Mouse (Mus musculus) cortical plate, adult 2 months (tissue): ENCODE data around the gene Mmp17. TPM values are rescaled to one million over a fixed set of nuclear protein-coding genes. Genes with fewer than 3 reads are reported as not detected.

ENCODE experiments used
- H3K27ac ChIP-seq: fragments of 200-500 bp; 2 replicates; pipeline ENCODE4 v1.5.1; 2012; ENCODE audit warnings: low read length, control low read depth, inconsistent platforms; ENCODE audit not compliant: insufficient read depth
- H3K4me1 ChIP-seq: fragments of 200-500 bp; 2 replicates; pipeline ENCODE4 v1.6.1; 2011; ENCODE audit warnings: low read length; ENCODE audit not compliant: control insufficient read depth, insufficient read depth
- H3K4me3 ChIP-seq: fragments of 200-500 bp; 2 replicates; pipeline ENCODE4 v1.5.1; 2011; ENCODE audit warnings: mild to moderate bottlenecking, low read length, control low read depth; ENCODE audit not compliant: insufficient read depth
- CTCF ChIP-seq: fragments of 200-500 bp; IDR thresholded peaks from 2 replicates; pipeline ENCODE4 v1.5.1; 2011; ENCODE audit warnings: mild to moderate bottlenecking, control low read depth, low read length; ENCODE audit not compliant: insufficient read depth; ENCODE audit errors: extremely low read depth
- POLR2A ChIP-seq: fragments of 200-500 bp; IDR thresholded peaks from 2 replicates; pipeline ENCODE4 v1.6.1; 2011; ENCODE audit warnings: mild to moderate bottlenecking, low read length, control low read depth; ENCODE audit not compliant: insufficient read depth; ENCODE audit errors: extremely low read depth
- polyA plus RNA-seq: library from polyadenylated mRNA; depleted of rRNA; stranded (reverse); fragments of >200 nt; gene quantifications from 2 replicates; pipeline ENCODE4 v1.2.3, GENCODE M21; 2012; rRNA removed

Mmp17 gene
- 83.9 and 90.5 TPM in 2 replicates for polyA plus RNA-seq

DNA sequence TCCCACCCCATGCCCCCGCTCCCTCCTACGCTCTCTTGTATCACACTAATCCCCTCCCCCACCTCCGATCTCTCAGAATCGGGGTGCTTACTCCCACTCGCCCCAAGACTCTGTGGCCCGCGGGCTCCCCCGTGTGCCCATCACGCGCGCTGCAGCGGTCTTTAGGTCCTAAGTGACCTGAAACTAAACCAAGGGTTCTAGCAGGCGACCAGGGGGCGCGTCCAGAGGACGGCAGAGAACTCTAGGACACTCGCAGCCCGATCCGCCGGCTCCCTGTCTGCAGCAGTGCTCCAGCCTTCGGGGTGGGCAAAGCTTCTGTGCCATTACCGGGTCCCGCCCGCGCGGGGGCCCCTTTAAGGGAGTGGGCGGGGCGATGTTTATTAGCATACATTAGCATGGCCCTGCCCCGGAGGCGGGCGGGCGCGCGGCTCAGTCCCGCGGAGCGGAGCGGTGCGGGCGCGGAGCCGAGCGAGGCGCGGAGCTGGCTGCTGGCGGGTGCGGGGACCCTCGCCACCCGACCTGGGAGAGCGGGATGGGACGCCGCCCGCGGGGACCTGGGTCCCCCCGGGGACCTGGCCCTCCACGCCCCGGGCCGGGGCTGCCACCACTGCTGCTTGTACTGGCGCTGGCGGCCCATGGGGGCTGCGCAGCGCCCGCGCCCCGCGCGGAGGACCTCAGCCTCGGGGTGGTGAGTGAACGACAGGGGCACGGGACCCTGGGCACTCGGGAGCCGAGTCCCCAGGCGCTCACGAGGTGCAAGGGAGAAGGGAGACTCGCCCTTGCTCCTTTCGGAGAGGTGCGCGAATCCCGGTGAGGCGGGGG, at the start of gene Mmp17:
Gene Mmp17, plus strand, starts transcription at position 409 of the 822 bp plus-strand sequence.
- Histone ChIP-seq H3K4me1 (peaks cover 7% of the 10 kb centered on the region; the same call in 1 of the 2 replicates), H3K4me3 (peak within 1 kb of the TSS; percentile 88), H3K27ac (peak within 1 kb of the TSS; percentile 93)
- peak; percentile 45 for TF ChIP-seq CTCF
- TF ChIP-seq POLR2A = peak; percentile 63

DNA sequence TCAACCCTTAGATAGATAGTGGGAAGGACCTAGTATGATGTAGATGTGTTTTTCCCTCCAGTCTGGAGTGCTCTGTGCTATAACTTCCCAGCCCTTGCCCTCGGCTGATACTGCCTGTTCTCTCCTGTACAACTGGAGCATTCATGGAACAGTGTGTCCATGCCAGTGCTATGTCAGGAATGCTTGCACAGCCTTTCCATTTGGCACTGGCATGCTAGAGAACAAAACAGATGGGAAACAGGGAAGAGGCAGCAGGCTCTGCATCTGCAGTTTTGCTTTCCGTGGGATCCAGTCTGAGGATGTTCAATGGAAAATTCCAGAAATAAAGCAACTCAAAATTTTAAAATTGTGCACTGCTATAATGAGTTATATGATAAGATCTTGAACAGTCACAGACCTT, 49.5 kb upstream of the Mmp17 start:
- TF ChIP-seq POLR2A (no peak), CTCF (no peak)
- H3K4me3 ChIP-seq = no peak overlapping the region
- peaks cover 14% of the 10 kb centered on the region for H3K4me1 ChIP-seq
- peak overlapping the region; percentile 90 for H3K27ac ChIP-seq

- H3K4me1 ChIP-seq = peaks cover 16% of the 10 kb centered on the region
- no peak overlapping the region for H3K4me3 ChIP-seq
- peak overlapping the region; percentile 90 for H3K27ac ChIP-seq
- no peak for TF ChIP-seq CTCF
- TF ChIP-seq POLR2A = no peak
These were observed 48.9 kb upstream of the Mmp17 start for GRCm38 (mm10) chr5:129535021-129535420.

- TF ChIP-seq CTCF = no peak
- no peak for TF ChIP-seq POLR2A
- peaks cover 16% of the 10 kb centered on the region for H3K4me1 ChIP-seq
- no peak overlapping the region for H3K4me3 ChIP-seq
- H3K27ac ChIP-seq = peak overlapping the region; percentile 90
These were observed 48.5 kb upstream of the Mmp17 start for GRCm38 (mm10) chr5:129535431-129535830.

DNA sequence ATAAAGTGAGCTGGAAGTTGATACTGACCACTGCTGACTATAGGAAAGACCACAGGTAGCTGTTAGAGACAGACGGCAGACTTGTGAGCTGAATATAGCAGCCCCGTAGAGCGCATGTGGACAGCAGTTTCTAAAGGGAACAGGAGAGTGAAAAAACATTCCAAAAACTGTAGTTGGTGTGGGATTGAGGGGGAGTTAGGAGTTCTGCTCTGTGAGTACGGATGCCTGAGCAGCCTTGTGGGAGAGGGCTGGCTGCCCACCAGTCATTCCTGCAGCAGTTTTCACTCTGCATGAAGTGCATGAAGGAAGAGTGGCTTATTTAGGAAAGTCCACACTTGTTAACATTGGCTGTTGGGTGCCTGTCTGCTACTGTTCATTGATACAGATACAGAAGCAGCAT, 45.1 kb upstream of the Mmp17 start:
- Histone ChIP-seq H3K4me1 (peaks cover 14% of the 10 kb centered on the region), H3K4me3 (no peak overlapping the region), H3K27ac (no peak overlapping the region)
- TF ChIP-seq POLR2A (no peak), CTCF (no peak)

- Histone ChIP-seq H3K27ac (no peak overlapping the region), H3K4me3 (no peak overlapping the region), H3K4me1 (peaks cover 6% of the 10 kb centered on the region)
- peak; percentile 38; the same call in 1 of the 2 replicates for TF ChIP-seq CTCF
- TF ChIP-seq POLR2A = no peak
These were observed 41.7 kb upstream of the Mmp17 start for GRCm38 (mm10) chr5:129542236-129542635.

GRCm38 (mm10) chr5:129545787-129546186, 38.2 kb upstream of the Mmp17 start:
- Histone ChIP-seq H3K4me1 (no peaks in the 10 kb centered on the region), H3K27ac (no peak overlapping the region), H3K4me3 (no peak overlapping the region)
- TF ChIP-seq CTCF = no peak
- no peak for TF ChIP-seq POLR2A

DNA sequence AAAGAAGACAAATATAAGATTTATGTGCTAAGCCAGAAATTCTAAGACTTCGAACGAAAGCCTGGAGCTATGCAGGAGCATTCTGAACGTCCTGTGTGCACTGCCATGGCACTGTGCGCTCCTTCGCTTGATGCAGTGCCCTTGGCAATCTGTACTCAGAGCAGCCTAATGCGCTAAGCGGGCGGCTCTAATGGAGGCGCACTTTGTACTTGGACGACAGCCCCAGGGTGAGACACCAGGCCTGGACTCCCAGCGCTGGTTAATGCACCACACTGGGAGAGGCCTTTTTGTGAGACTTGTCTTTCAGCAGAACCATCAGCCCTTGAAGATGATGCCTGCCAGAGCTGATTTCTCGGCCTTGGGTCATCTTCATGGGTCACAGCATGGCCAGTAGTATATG, 34.3 kb upstream of the Mmp17 start:
- TF ChIP-seq POLR2A (no peak), CTCF (no peak)
- Histone ChIP-seq H3K4me3 (no peak overlapping the region), H3K27ac (no peak overlapping the region), H3K4me1 (no peaks in the 10 kb centered on the region)

GRCm38 (mm10) chr5:129550790-129551189, 33.2 kb upstream of the Mmp17 start:
- H3K27ac ChIP-seq = no peak overlapping the region
- H3K4me3 ChIP-seq = no peak overlapping the region
- TF ChIP-seq POLR2A (no peak), CTCF (no peak)
- no peaks in the 10 kb centered on the region for H3K4me1 ChIP-seq

DNA sequence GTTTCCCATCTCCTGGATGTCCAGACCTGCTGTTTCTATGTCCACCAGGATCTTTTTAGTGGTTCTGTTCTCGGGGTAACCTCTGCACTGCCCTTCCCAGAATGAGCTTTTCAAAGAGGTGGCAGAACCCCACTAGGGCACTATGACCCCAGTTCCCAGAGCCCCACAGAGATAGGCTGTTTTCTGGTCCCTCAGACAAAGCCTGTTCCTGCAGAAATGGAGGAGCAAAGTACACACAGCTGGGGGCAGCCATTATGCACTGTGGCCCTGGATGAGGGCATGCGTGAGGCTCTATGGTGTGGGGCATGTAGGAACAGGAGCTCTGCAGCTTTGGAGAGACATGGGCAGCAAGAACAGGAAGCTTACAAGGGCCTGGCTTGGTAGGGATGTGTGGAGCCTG, 32.0 kb upstream of the Mmp17 start:
- TF ChIP-seq CTCF (no peak), POLR2A (no peak)
- H3K27ac ChIP-seq = no peak overlapping the region
- H3K4me3 ChIP-seq = no peak overlapping the region
- no peaks in the 10 kb centered on the region for H3K4me1 ChIP-seq

DNA sequence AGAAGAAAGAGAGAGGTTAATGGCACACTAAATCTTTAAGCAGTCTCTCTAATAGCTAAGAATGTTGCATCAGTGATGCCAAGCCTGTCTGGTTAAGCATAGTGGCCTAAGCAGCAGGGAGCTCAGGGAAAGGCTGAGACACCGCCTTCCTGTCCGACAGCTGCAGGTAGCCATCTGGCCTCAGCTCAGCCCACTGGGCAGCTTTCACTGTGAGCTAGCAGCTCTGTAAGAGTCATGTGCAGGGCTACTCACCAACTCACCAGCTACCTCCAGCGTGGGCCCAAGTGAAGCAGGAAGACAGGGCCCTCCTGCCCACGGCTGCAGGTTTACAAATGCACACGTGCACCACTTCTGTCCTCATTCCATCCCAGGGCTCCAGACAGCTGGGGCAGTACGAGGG, 30.3 kb upstream of the Mmp17 start:
- no peak for TF ChIP-seq CTCF
- no peak for TF ChIP-seq POLR2A
- H3K27ac ChIP-seq = no peak overlapping the region
- no peaks in the 10 kb centered on the region for H3K4me1 ChIP-seq
- H3K4me3 ChIP-seq = no peak overlapping the region
